Mouse (Mus musculus) layer of hippocampus, adult 9-11 months (tissue): Measurements from ENCODE around the gene Med17.

Source experiments
- DNase-seq: peaks from one replicate; pipeline ENCODE4 v3.0.0; 2022

Med17 gene

GRCm38 (mm10) chr9:15287846-15288245, 8.1 kb upstream of the Med17 start:
- no peak for DNase-seq

- DNase-seq: no peak
These were observed 5.7 kb upstream of the Med17 start for GRCm38 (mm10) chr9:15285443-15285842.

- no peak for DNase-seq
These were observed 754 bp upstream of the Med17 start for GRCm38 (mm10) chr9:15280491-15280879.

- no peak for DNase-seq
These were observed 537 bp downstream of the Med17 start for GRCm38 (mm10) chr9:15279139-15279648.

GRCm38 (mm10) chr9:15278343-15278742, 1.4 kb downstream of the Med17 start:
- no peak for DNase-seq

- no peak for DNase-seq
These were observed 2.9 kb downstream of the Med17 start for GRCm38 (mm10) chr9:15276855-15277254.

- no peak for DNase-seq
These were observed 5.8 kb downstream of the Med17 start for GRCm38 (mm10) chr9:15273981-15274380.

GRCm38 (mm10) chr9:15263487-15263886, 16.2 kb downstream of the Med17 start:
- DNase-seq: no peak

- no peak for DNase-seq
These were observed 17.8 kb downstream of the Med17 start for GRCm38 (mm10) chr9:15261980-15262379.

- DNase-seq: no peak
These were observed 23.5 kb downstream of the Med17 start for GRCm38 (mm10) chr9:15256214-15256613.

- no peak for DNase-seq
These were observed 25.2 kb downstream of the Med17 start for GRCm38 (mm10) chr9:15254501-15254900.

- no peak for DNase-seq
These were observed 27.5 kb downstream of the Med17 start for GRCm38 (mm10) chr9:15252196-15252595.

GRCm38 (mm10) chr9:15250376-15250775, 29.4 kb downstream of the Med17 start:
- DNase-seq: no peak

GRCm38 (mm10) chr9:15245319-15246075, 34.2 kb downstream of the Med17 start:
- no peak for DNase-seq

GRCm38 (mm10) chr9:15242130-15242529, 37.6 kb downstream of the Med17 start:
- no peak for DNase-seq

GRCm38 (mm10) chr9:15241596-15241939, 38.2 kb downstream of the Med17 start:
- DNase-seq: no peak

- no peak for DNase-seq
These were observed 38.7 kb downstream of the Med17 start for GRCm38 (mm10) chr9:15240863-15241595.

- no peak for DNase-seq
These were observed 39.7 kb downstream of the Med17 start for GRCm38 (mm10) chr9:15240006-15240405.

- DNase-seq: no peak
These were observed 40.4 kb downstream of the Med17 start, which contains the start of gene Vstm5 for GRCm38 (mm10) chr9:15239042-15239925. Vstm5 (plus strand) TSS chr9:15239045.

- DNase-seq: no peak
These were observed 41.3 kb downstream of the Med17 start for GRCm38 (mm10) chr9:15238297-15238990.

GRCm38 (mm10) chr9:15237516-15238296, 42.0 kb downstream of the Med17 start:
- no peak for DNase-seq

GRCm38 (mm10) chr9:15235986-15236385, 43.7 kb downstream of the Med17 start:
- DNase-seq: no peak
